Comparison of ENCODE assay signal across 9 mouse cellular contexts in the genomic region with DNA sequence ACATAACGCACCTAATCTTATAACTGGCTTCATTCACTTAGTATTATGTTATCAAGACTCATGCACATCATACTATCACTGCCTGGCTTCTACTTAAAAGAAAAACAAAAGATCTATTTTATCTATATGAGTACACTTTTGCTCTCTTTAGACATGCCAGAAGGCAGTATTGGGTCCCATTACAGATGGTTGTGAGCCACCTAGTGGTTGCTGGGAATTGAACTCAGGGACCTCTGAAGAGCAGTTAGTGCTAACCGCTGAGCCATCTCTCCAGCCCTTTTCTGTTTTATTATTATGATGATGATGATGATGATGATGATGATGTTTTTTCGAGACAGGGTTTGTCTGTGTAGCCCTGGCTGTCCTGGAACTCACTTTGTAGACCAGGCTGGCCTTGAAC. TPM values are rescaled to one million over a fixed set of nuclear protein-coding genes. Genes with fewer than 3 reads are reported as not detected.
DNase-seq lines count a peak whose midpoint lies in the region; ATAC-seq and TF ChIP-seq lines count a peak whose summit lies in the region.
"Had no signal": no experiment of that assay in that cellular context is flagged by ENCODE, and none has a peak within 500 bp of the region (broad histone marks: within the 10 kb centered on the region; RNA-seq: fewer than 3 reads in every experiment).

No protein-coding gene starts in this region.

- H3K9ac ChIP-seq in embryonic facial prominence, embryonic 11.5 days (replicated peaks; ENCODE audit: low read length), result no peak overlapping the region
- no peak overlapping the region for H3K9ac ChIP-seq in lung, embryonic 14.5 days

- H3K27me3 ChIP-seq in embryonic facial prominence, embryonic 11.5 days (ENCODE audit: control insufficient read depth, insufficient read depth, low read length), result no peaks in the 10 kb centered on the region
- no peaks in the 10 kb centered on the region for H3K27me3 ChIP-seq in lung, embryonic 14.5 days (ENCODE audit: insufficient read depth, low read length)

- H3K4me3 ChIP-seq in embryonic facial prominence, embryonic 11.5 days (ENCODE audit: low read depth, low read length), result no peak overlapping the region
- H3K4me3 ChIP-seq in lung, embryonic 14.5 days (ENCODE audit: low read depth, low read length), result no peak overlapping the region

- H3K4me1 ChIP-seq in embryonic facial prominence, embryonic 11.5 days (ENCODE audit: control insufficient read depth, insufficient read depth, low read length), result no peaks in the 10 kb centered on the region
- no peaks in the 10 kb centered on the region for H3K4me1 ChIP-seq in lung, embryonic 14.5 days (ENCODE audit: insufficient read depth)

- ATAC-seq in embryonic facial prominence, embryonic 11.5 days (replicated peaks; ENCODE audit: insufficient number of reproducible peaks, low FRiP score, low TSS enrichment, low read depth), result no peak
- peak; percentile 31 for ATAC-seq in lung, embryonic 14.5 days (ENCODE audit: insufficient read depth)
- no peak for ATAC-seq in erythroid progenitor cell, adult 5-6 weeks (replicated peaks; ENCODE audit: low FRiP score, poor library complexity, severe bottlenecking)

- WGBS in embryonic facial prominence, embryonic 11.5 days, result 43% methylated on average over 3 of the region's 3 CpGs
- 45% methylated on average over 3 of the region's 3 CpGs for WGBS in lung, embryonic 14.5 days

- no peaks in the 10 kb centered on the region for H3K9me3 ChIP-seq in embryonic facial prominence, embryonic 11.5 days (replicated peaks; ENCODE audit: control insufficient read depth, low read length)
- no peaks in the 10 kb centered on the region for H3K9me3 ChIP-seq in lung, embryonic 14.5 days (ENCODE audit: low read depth, low read length)

- peak; percentile 57 for DNase-seq in adrenal gland, postnatal 14 days
- no peak for DNase-seq in adrenal gland, adult 18-20 months (ENCODE audit: low spot score in 2 of 2)
- peak; percentile 42 for DNase-seq in left cerebral cortex, postnatal 4 days
- DNase-seq in left cerebral cortex, adult 11 months (ENCODE audit: low spot score), result no peak
- DNase-seq in embryonic facial prominence, embryonic 11.5 days (ENCODE audit: low spot score), result peak; percentile 54
- peak; percentile 81 for DNase-seq in lung, embryonic 14.5 days
- peak; percentile 77 for DNase-seq in thymus, postnatal 4 days

- H3K27ac ChIP-seq in embryonic facial prominence, embryonic 11.5 days (replicated peaks; ENCODE audit: low read depth, low read length), result no peak overlapping the region
- no peak overlapping the region for H3K27ac ChIP-seq in lung, embryonic 14.5 days (ENCODE audit: low read depth)
- H3K27ac ChIP-seq: macrophage had no signal

- H3K36me3 ChIP-seq in embryonic facial prominence, embryonic 11.5 days (replicated peaks; ENCODE audit: control insufficient read depth, insufficient read depth, low read depth, low read length), result no peaks in the 10 kb centered on the region
- H3K36me3 ChIP-seq in lung, embryonic 14.5 days (ENCODE audit: insufficient read depth), result no peaks in the 10 kb centered on the region

- TF ChIP-seq CTCF in lung, embryonic 14.5 days (IDR thresholded peaks at IDR 0.05; ENCODE audit: low read depth), result peak; percentile 66

- intact Hi-C loops in left cerebral cortex, postnatal 4 days (cut with DNase I), result loop anchor here (5.0 kb wide), 1 partner anchor 136 kb away; no protein-coding TSS in a partner anchor

- H3K4me2 ChIP-seq in embryonic facial prominence, embryonic 11.5 days (ENCODE audit: low read depth, low read length), result no peak overlapping the region
- no peak overlapping the region for H3K4me2 ChIP-seq in lung, embryonic 14.5 days

RNA-seq across cellular contexts. Expression of a gene that starts 13.4 kb away (rescaled TPM):
- 88.8 and 95.3 TPM in 2 replicates for total RNA-seq in adrenal gland, postnatal 14 days (2021)
- total RNA-seq in adrenal gland, adult 18-20 months (2021), result 10 to 100 TPM; 71.7 to 78.8 TPM
- 100 to 1,000 TPM; 113 to 128 TPM for total RNA-seq in left cerebral cortex, postnatal 4 days (2021)
- polyA plus RNA-seq in embryonic facial prominence, embryonic 11.5 days (2014; fragmentation: Nextera tagmentation; extraction: Ambion mirVana), result 41.9 and 47.5 TPM in 2 replicates
- polyA plus RNA-seq in lung, embryonic 14.5 days (2014; fragmentation: Nextera tagmentation; extraction: Ambion mirVana), result 61.6 and 71.3 TPM in 2 replicates
- total RNA-seq in erythroid progenitor cell, adult 5-6 weeks (2015; ENCODE audit: low replicate concordance), result 80.4 and 99.3 TPM in 2 replicates
- total RNA-seq in erythroid progenitor cell, adult 5-6 weeks (2017; ENCODE audit: low replicate concordance), result 77.0 and 90.5 TPM in 2 replicates

RNA-seq across cellular contexts. Expression of a gene that starts 19.4 kb away (rescaled TPM):
- 61.8 and 76.5 TPM in 2 replicates for total RNA-seq in adrenal gland, postnatal 14 days (2021)
- 10 to 100 TPM; 67.2 to 81.1 TPM for total RNA-seq in adrenal gland, adult 18-20 months (2021)
- 10 to 100 TPM; 70.8 to 71.2 TPM for total RNA-seq in left cerebral cortex, postnatal 4 days (2021)
- polyA plus RNA-seq in embryonic facial prominence, embryonic 11.5 days (2014; fragmentation: Nextera tagmentation; extraction: Ambion mirVana), result 8.9 and 10.2 TPM in 2 replicates
- 12.8 and 16.1 TPM in 2 replicates for polyA plus RNA-seq in lung, embryonic 14.5 days (2014; fragmentation: Nextera tagmentation; extraction: Ambion mirVana)
- total RNA-seq in erythroid progenitor cell, adult 5-6 weeks (2015; ENCODE audit: low replicate concordance), result 103 and 125 TPM in 2 replicates
- 28.1 and 32.7 TPM in 2 replicates for total RNA-seq in erythroid progenitor cell, adult 5-6 weeks (2017; ENCODE audit: low replicate concordance)

RNA-seq across cellular contexts. Expression of a gene that starts 21.0 kb away (rescaled TPM):
- total RNA-seq in adrenal gland, postnatal 14 days (2021), result 21.9 and 23.8 TPM in 2 replicates
- total RNA-seq in adrenal gland, adult 18-20 months (2021), result 10 to 100 TPM; 18.3 to 21.1 TPM
- 10 to 100 TPM; 14.5 to 14.6 TPM for total RNA-seq in left cerebral cortex, postnatal 4 days (2021)
- 16.1 and 16.3 TPM in 2 replicates for polyA plus RNA-seq in embryonic facial prominence, embryonic 11.5 days (2014; fragmentation: Nextera tagmentation; extraction: Ambion mirVana)
- polyA plus RNA-seq in lung, embryonic 14.5 days (2014; fragmentation: Nextera tagmentation; extraction: Ambion mirVana), result 19.6 and 20.5 TPM in 2 replicates
- 58.7 and 63.1 TPM in 2 replicates for total RNA-seq in erythroid progenitor cell, adult 5-6 weeks (2015; ENCODE audit: low replicate concordance)
- 25.4 and 45.8 TPM in 2 replicates for total RNA-seq in erythroid progenitor cell, adult 5-6 weeks (2017; ENCODE audit: low replicate concordance)

RNA-seq across cellular contexts. Expression of a gene that starts 39.0 kb away (rescaled TPM):
- 42.0 and 51.8 TPM in 2 replicates for total RNA-seq in adrenal gland, postnatal 14 days (2021)
- 10 to 100 TPM; 42.7 to 56.1 TPM for total RNA-seq in adrenal gland, adult 18-20 months (2021)
- 10 to 100 TPM; 35.4 to 35.6 TPM for total RNA-seq in left cerebral cortex, postnatal 4 days (2021)
- 54.8 and 58.5 TPM in 2 replicates for polyA plus RNA-seq in embryonic facial prominence, embryonic 11.5 days (2014; fragmentation: Nextera tagmentation; extraction: Ambion mirVana)
- 44.3 TPM in 2 replicates for polyA plus RNA-seq in lung, embryonic 14.5 days (2014; fragmentation: Nextera tagmentation; extraction: Ambion mirVana)
- 147 and 172 TPM in 2 replicates for total RNA-seq in erythroid progenitor cell, adult 5-6 weeks (2015; ENCODE audit: low replicate concordance)
- 31.9 and 84.3 TPM in 2 replicates for total RNA-seq in erythroid progenitor cell, adult 5-6 weeks (2017; ENCODE audit: low replicate concordance)

RNA-seq across cellular contexts. Expression of a gene that starts 49.4 kb away (rescaled TPM):
- total RNA-seq in adrenal gland, postnatal 14 days (2021), result 3.5 and 5.0 TPM in 2 replicates
- total RNA-seq in adrenal gland, adult 18-20 months (2021), result 1 to 10 TPM; 3.9 to 4.1 TPM
- 1 to 10 TPM; 9.5 to 9.7 TPM for total RNA-seq in left cerebral cortex, postnatal 4 days (2021)
- 11.7 and 12.4 TPM in 2 replicates for polyA plus RNA-seq in embryonic facial prominence, embryonic 11.5 days (2014; fragmentation: Nextera tagmentation; extraction: Ambion mirVana)
- polyA plus RNA-seq in lung, embryonic 14.5 days (2014; fragmentation: Nextera tagmentation; extraction: Ambion mirVana), result 9.6 and 9.8 TPM in 2 replicates
- 3.2 and 3.8 TPM in 2 replicates for total RNA-seq in erythroid progenitor cell, adult 5-6 weeks (2015; ENCODE audit: low replicate concordance)
- total RNA-seq in erythroid progenitor cell, adult 5-6 weeks (2017; ENCODE audit: low replicate concordance), result 3.1 and 6.1 TPM in 2 replicates

Comparison
In these comparisons a context has a peak if more than half of its experiments do, and no peak if none do; other contexts are left out.
1. DNase-seq: peak in adrenal gland, postnatal 14 days (single experiment), left cerebral cortex, postnatal 4 days (single experiment), embryonic facial prominence, embryonic 11.5 days (single experiment), lung, embryonic 14.5 days (single experiment) and thymus, postnatal 4 days (single experiment); none in adrenal gland, adult 18-20 months (0 of 2) and left cerebral cortex, adult 11 months (single experiment).